Mouse (Mus musculus) urinary bladder, adult 2 months (tissue): Measurements from ENCODE around the gene Hoxa6. TPM values are rescaled to one million over a fixed set of nuclear protein-coding genes. Genes with fewer than 3 reads are reported as not detected.

Source experiments
- DNase-seq: peaks from one replicate; pipeline ENCODE4 v3.0.0; 2022; ENCODE audit warnings: low spot score
- polyA plus RNA-seq: library from polyadenylated mRNA; depleted of rRNA; stranded (reverse); fragments of >200 nt; gene quantifications from 2 replicates; pipeline ENCODE4 v1.2.3, GENCODE M21; 2012; rRNA removed

Gene Hoxa6
- polyA plus RNA-seq, result 1.7 and 3.4 TPM in 2 replicates

- peak; percentile 43 for DNase-seq
Measured at GRCm38 (mm10) chr6:52208072-52208867, at the start of gene Hoxa6. Gene Hoxa6, minus strand, starts transcription at chr6:52208722.

- DNase-seq, result peak; percentile 71
Measured at GRCm38 (mm10) chr6:52256956-52257355, 48.4 kb upstream of the Hoxa6 start.

- DNase-seq, result peak; percentile 76
Measured at GRCm38 (mm10) chr6:52253511-52254500, 45.3 kb upstream of the Hoxa6 start.

- peak; percentile 67 for DNase-seq
Measured at GRCm38 (mm10) chr6:52252775-52253376, 44.4 kb upstream of the Hoxa6 start.

GRCm38 (mm10) chr6:52252016-52252774, 43.7 kb upstream of the Hoxa6 start:
- DNase-seq, result peak; percentile 41

- DNase-seq, result no peak
Measured at GRCm38 (mm10) chr6:52251177-52251879, 42.8 kb upstream of the Hoxa6 start.

GRCm38 (mm10) chr6:52249826-52250225, 41.3 kb upstream of the Hoxa6 start:
- DNase-seq, result no peak

- no peak for DNase-seq
Measured at GRCm38 (mm10) chr6:52249415-52249738, 40.9 kb upstream of the Hoxa6 start.

DNA sequence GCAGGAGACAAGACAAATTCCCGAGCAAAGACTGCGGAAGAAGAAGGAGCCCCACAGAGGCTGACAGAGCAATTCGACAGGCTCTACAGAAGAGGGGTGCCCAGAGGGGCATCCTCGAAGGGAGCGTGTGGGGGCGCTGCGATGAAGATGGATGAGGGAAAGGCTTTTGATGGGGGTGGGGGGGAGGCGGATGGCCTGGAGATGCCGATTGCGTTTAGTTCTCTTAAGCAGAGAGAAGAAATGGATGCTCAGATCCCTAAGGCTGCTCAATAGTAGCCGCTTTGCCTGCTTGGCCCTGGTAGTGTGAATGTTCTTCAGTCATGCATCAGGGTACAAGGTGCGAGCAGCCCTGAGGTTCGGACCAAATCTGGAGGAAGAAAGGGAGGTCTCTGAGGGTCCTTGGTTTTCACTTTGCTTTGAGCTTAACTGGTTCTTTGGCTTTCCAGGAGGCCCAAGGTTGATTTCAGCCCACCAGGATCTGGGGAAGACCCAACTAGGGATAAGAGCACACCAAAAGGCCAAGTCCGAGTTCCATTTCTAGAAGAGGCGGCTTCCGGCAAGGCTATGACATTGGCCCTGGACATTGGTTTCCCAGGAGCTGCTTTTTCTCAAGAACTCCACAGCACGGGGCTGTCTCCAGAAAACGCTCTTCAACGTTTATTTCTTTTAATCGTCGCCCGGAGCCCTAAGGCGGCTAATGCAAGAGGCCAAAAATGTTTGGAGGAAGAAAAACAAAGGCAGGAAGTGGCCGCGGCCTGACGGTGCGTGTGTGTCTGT, 40.3 kb upstream of the Hoxa6 start:
- peak; percentile 44 for DNase-seq

DNA sequence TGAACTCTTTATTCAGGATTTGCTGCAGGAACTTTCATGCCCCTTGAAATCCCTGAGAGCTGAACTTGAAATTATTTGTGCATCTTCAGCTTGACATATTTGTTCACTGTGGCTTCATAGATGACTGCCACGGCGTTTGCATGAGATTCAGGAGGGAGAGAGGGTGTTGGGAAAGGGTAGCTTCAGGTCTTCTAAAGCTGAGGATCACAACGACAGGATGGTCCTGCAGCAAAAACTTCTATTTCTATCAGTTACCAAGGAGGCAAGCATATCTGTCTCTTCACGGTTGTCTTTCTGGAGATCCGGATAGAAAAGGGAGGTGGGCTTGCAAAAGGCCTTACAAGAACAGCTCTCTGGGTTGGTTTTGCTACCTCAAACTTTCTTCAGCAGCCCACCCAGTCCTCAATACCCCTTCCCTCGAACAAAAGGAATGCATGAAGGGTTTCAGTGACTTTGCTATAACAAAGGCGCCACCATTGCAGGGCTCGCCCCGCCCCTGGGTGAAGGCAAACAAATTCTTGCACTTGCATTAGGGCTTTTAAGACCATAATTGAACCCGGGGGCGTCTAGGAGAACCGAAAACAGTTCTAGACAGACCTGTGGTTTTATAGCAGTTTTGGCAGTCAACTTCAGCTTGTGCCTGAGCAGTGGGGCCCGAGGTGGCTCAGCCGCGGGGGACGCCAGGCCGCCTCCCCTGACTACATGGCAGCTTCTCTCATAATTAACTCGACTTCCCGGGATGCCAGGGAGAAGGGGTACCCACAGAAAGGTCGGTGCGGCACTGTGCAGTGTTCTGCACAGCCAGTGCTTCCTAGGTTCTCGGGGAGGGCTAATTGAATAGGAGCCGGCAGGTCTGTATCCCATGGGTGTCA, 39.5 kb upstream of the Hoxa6 start:
- peak; percentile 55 for DNase-seq

DNA sequence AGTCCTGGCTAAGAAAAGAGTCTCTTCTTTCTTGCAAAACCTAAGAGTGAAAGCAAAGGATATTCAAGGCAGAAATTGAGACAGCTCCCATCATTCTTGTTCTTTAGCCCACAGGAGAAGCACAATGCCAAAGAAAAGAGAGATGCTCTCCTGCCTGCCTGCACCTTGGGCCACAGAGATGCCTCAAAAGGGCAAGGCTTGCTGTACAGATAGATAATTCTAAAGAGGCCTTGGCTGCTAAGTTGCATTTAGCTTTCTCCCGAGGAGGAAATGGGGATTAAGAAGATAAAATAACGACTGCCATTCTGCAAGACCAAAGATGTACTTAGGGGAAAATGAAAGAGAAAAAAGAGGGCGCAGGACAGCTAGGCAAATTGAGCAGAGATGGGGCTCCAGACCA, 38.4 kb upstream of the Hoxa6 start:
- DNase-seq, result peak; percentile 23

DNA sequence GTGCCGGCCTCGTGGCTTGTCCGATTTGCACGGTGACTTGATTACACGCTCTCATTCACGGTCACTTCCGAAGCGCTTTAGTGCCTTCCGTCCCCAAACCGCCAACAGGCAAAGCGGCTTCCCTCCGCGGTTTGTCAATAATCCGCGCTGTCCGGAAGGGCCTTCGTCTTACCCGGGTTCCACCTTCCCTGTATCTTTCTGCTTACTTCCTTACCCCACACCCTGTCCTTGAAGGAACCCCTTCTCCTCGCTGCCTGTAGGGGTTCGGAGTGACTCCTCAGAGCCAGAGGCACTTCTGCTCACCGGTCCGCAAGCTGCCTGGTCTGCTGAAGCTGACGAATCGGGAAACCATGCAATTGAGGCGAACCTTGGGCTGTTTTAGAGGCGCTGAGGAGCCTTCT, 37.9 kb upstream of the Hoxa6 start:
- DNase-seq, result peak; percentile 56

DNA sequence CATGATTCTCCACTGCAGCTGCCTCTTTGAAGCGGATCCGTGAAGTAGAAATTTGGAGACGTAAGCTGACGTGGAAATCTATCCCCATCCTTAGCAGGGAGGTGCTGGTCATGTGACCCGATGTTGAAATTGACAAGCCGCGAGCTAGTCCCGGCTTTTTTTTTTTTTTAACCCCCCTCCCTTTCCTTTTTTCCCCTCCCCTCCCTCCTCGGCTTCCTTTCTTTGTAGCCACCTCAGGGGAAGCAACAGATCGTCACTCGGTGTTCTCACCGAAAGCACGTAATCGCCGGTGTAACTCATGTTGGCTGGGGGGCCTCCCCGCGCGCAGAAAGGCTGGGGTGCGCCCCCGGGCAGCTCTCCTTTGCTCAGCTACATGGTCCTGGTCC, 37.2 kb upstream of the Hoxa6 start, which contains the start of gene Hoxa11:
Gene Hoxa11 (minus strand): TSS at position 54 of the 386 bp plus-strand sequence.
- DNase-seq, result peak; percentile 65

- DNase-seq, result peak; percentile 61
Measured at GRCm38 (mm10) chr6:52245040-52245756, 36.7 kb upstream of the Hoxa6 start.

GRCm38 (mm10) chr6:52244471-52245039, 36.0 kb upstream of the Hoxa6 start:
- DNase-seq, result peak; percentile 27

- peak; percentile 53 for DNase-seq
Measured at GRCm38 (mm10) chr6:52243681-52244121, 35.2 kb upstream of the Hoxa6 start.

GRCm38 (mm10) chr6:52242801-52243332, 34.3 kb upstream of the Hoxa6 start:
- DNase-seq, result peak; percentile 20
